Comparison of ENCODE assay signal across 8 mouse cellular contexts in genomic region chr9:108753326-108753725, GRCm38 (mm10). TPM values are rescaled to one million over a fixed set of nuclear protein-coding genes. Genes with fewer than 3 reads are reported as not detected.
DNase-seq lines count a peak whose midpoint lies in the region; ATAC-seq and TF ChIP-seq lines count a peak whose summit lies in the region.

No protein-coding gene starts in this region.

- TF ChIP-seq POLR2A in heart, adult 2 months (IDR thresholded peaks at IDR 0.05; ENCODE audit: insufficient read depth, low read depth, low read length) = no peak
- no peak for TF ChIP-seq POLR2A in cerebellum, adult 2 months (IDR thresholded peaks at IDR 0.05; ENCODE audit: borderline replicate concordance, insufficient read depth, low read length)
- no peak for TF ChIP-seq POLR2A in testis, adult 2 months (IDR thresholded peaks at IDR 0.05; ENCODE audit: control insufficient read depth, low read depth, low read length)

- ATAC-seq in heart, embryonic 11.5 days (replicated peaks; ENCODE audit: insufficient number of reproducible peaks, low FRiP score, low TSS enrichment) = no peak
- peak; percentile 52; the same call in 1 of the 2 replicates for ATAC-seq in megakaryocyte, adult 5-6 weeks (ENCODE audit: poor library complexity, severe bottlenecking)

- H3K4me1 ChIP-seq in heart, adult 2 months (ENCODE audit: control insufficient read depth, insufficient read depth, low read length) = no peaks in the 10 kb centered on the region; the same call in 1 of the 2 replicates
- peaks cover 12% of the 10 kb centered on the region for H3K4me1 ChIP-seq in heart, embryonic 11.5 days (ENCODE audit: control insufficient read depth, insufficient read depth, low read length)
- no peaks in the 10 kb centered on the region for H3K4me1 ChIP-seq in cerebellum, adult 2 months (ENCODE audit: control insufficient read depth, insufficient read depth, low read length)
- H3K4me1 ChIP-seq in testis, adult 2 months (ENCODE audit: control insufficient read depth, insufficient read depth, low read length) = peaks cover 2% of the 10 kb centered on the region

- TF ChIP-seq EP300 in heart, adult 2 months (IDR thresholded peaks at IDR 0.05; ENCODE audit: insufficient read depth, low read depth, low read length) = peak; percentile 80; the same call in 1 of the 2 replicates

- intact Hi-C loops in heart, adult 2 months (cut with DNase I) = loop anchor here (1.0 kb wide), 1 partner anchor 66 kb away; no protein-coding TSS in a partner anchor

- DNase-seq in heart, adult 2 months = peak; percentile 67 to 71
- DNase-seq in MEL-GATA-1-ER (ENCODE audit: extremely low read depth, low read depth) = peak; percentile 12
- peak; percentile 80 to 82 for DNase-seq in cerebellum, adult 2 months
- DNase-seq in gastrocnemius, adult 8-10 months (ENCODE audit: low spot score in 2 of 2) = peak; percentile 48 to 58
- DNase-seq in layer of hippocampus, adult 9-11 months = peak; percentile 62

- TF ChIP-seq CTCF in heart, adult 2 months (IDR thresholded peaks at IDR 0.05) = peak; percentile 91
- TF ChIP-seq CTCF in cerebellum, adult 2 months (IDR thresholded peaks at IDR 0.05; ENCODE audit: borderline replicate concordance, insufficient read depth, low read depth, low read length) = peak; percentile 91
- TF ChIP-seq CTCF in testis, adult 2 months (IDR thresholded peaks at IDR 0.05; ENCODE audit: control insufficient read depth, insufficient read depth, insufficient replicate concordance, low read depth, low read length) = peak; percentile 87

- H3K4me3 ChIP-seq in heart, adult 2 months = no peak overlapping the region
- no peak overlapping the region for H3K4me3 ChIP-seq in heart, embryonic 11.5 days (ENCODE audit: low read depth, low read length)
- H3K4me3 ChIP-seq in cerebellum, adult 2 months (replicated peaks; ENCODE audit: insufficient read depth, low read depth, low read length) = no peak overlapping the region
- H3K4me3 ChIP-seq in testis, adult 2 months (ENCODE audit: control insufficient read depth, low read depth, low read length) = no peak overlapping the region

- H3K9ac ChIP-seq in heart, adult 2 months (ENCODE audit: low read depth, low read length) = no peak overlapping the region
- no peak overlapping the region for H3K9ac ChIP-seq in heart, embryonic 11.5 days (ENCODE audit: low read depth, low read length)

- H3K27me3 ChIP-seq in heart, adult 2 months (ENCODE audit: control insufficient read depth, insufficient read depth, low read length) = no peaks in the 10 kb centered on the region
- H3K27me3 ChIP-seq in heart, embryonic 11.5 days (ENCODE audit: control insufficient read depth, insufficient read depth, low read length) = no peaks in the 10 kb centered on the region
- H3K27me3 ChIP-seq in cerebellum, adult 2 months (ENCODE audit: control insufficient read depth, insufficient read depth, low read length) = no peaks in the 10 kb centered on the region
- no peaks in the 10 kb centered on the region for H3K27me3 ChIP-seq in testis, adult 2 months (ENCODE audit: control insufficient read depth, insufficient read depth, low read length)

- H3K36me3 ChIP-seq in heart, adult 2 months (ENCODE audit: control insufficient read depth, insufficient read depth, low read length) = no peaks in the 10 kb centered on the region
- H3K36me3 ChIP-seq in heart, embryonic 11.5 days (ENCODE audit: control insufficient read depth, insufficient read depth, low read length) = no peaks in the 10 kb centered on the region
- H3K36me3 ChIP-seq in testis, adult 2 months (ENCODE audit: control insufficient read depth, insufficient read depth, low read length) = no peaks in the 10 kb centered on the region

- no peak overlapping the region for H3K27ac ChIP-seq in heart, adult 2 months
- H3K27ac ChIP-seq in heart, embryonic 11.5 days (ENCODE audit: low read depth, low read length) = no peak overlapping the region
- no peak overlapping the region for H3K27ac ChIP-seq in cerebellum, adult 2 months (ENCODE audit: insufficient read depth, low read length)
- H3K27ac ChIP-seq in testis, adult 2 months (ENCODE audit: control insufficient read depth, insufficient read depth, low read depth, low read length) = no peak overlapping the region

- H3K9me3 ChIP-seq in heart, embryonic 11.5 days (replicated peaks; ENCODE audit: control insufficient read depth, low read length) = no peaks in the 10 kb centered on the region

- no peak overlapping the region for H3K4me2 ChIP-seq in heart, embryonic 11.5 days

- 61% methylated on average over 9 of the region's 9 CpGs for WGBS in heart, adult 2 months
- WGBS in heart, embryonic 11.5 days (ENCODE audit: insufficient replicate concordance) = 63% methylated on average over 9 of the region's 9 CpGs
- WGBS in cerebellum, adult 2 months = 30% methylated on average over 9 of the region's 9 CpGs

- H3K79me2 ChIP-seq in heart, adult 2 months (replicated peaks; ENCODE audit: control insufficient read depth, insufficient read depth, low read length) = no peaks in the 10 kb centered on the region

RNA-seq across cellular contexts. Expression of gene Ip6k2, which starts 30.3 kb away (rescaled TPM):
- total RNA-seq in heart, adult 2 months (2021) = 10 to 100 TPM; 19.2 to 20.6 TPM
- 22.3 and 25.7 TPM in 2 replicates for polyA plus RNA-seq in heart, adult 2 months (2012; rRNA removed)
- polyA plus RNA-seq in heart, embryonic 11.5 days (2014; fragmentation: Nextera tagmentation; extraction: Ambion mirVana) = 44.3 and 48.7 TPM in 2 replicates
- polyA plus RNA-seq in cerebellum, adult 2 months (2012; rRNA removed) = 162 and 168 TPM in 2 replicates
- total RNA-seq in gastrocnemius, adult 8-10 months (2022) = 10 to 100 TPM; 12.0 to 15.8 (median 14.2) TPM
- 10.6 and 15.8 TPM in 2 replicates for total RNA-seq in megakaryocyte, adult 5-6 weeks (2015)
- 30.6 and 35.4 TPM in 2 replicates for total RNA-seq in megakaryocyte, adult 5-6 weeks (2017)
- 49.7 and 54.0 TPM in 2 replicates for polyA plus RNA-seq in testis, adult 2 months (2012; rRNA removed)

RNA-seq across cellular contexts. Expression of gene Nckipsd, which starts 54.8 kb away (rescaled TPM):
- total RNA-seq in heart, adult 2 months (2021) = 1 to 10 TPM; 7.8 to 8.9 TPM
- polyA plus RNA-seq in heart, adult 2 months (2012; rRNA removed) = 16.8 and 19.6 TPM in 2 replicates
- 7.3 and 9.5 TPM in 2 replicates for polyA plus RNA-seq in heart, embryonic 11.5 days (2014; fragmentation: Nextera tagmentation; extraction: Ambion mirVana)
- polyA plus RNA-seq in cerebellum, adult 2 months (2012; rRNA removed) = 73.9 and 76.9 TPM in 2 replicates
- total RNA-seq in gastrocnemius, adult 8-10 months (2022) = 1 to 10 TPM; 3.6 to 4.9 (median 4.2) TPM
- 13.9 and 19.3 TPM in 2 replicates for total RNA-seq in megakaryocyte, adult 5-6 weeks (2015)
- 11.5 and 14.8 TPM in 2 replicates for total RNA-seq in megakaryocyte, adult 5-6 weeks (2017)
- polyA plus RNA-seq in testis, adult 2 months (2012; rRNA removed) = 5.6 and 5.9 TPM in 2 replicates

Comparison
In these comparisons a context has a peak if more than half of its experiments do, and no peak if none do; other contexts are left out.
1. DNase-seq: peak in every context shown above with its lines; median percentile 81 in cerebellum, adult 2 months; 69 in heart, adult 2 months; 62 in layer of hippocampus, adult 9-11 months; 53 in gastrocnemius, adult 8-10 months; 12 in MEL-GATA-1-ER.